Mouse (Mus musculus) heart, adult 2 months (tissue): ENCODE measurements at regions not wholly inside any gene's neighbourhood (a gene's known extent, or its start where the extent isn't known, plus 50 kb on each side); places are given as distances from the start of the nearest gene placed in this dataset.

ENCODE experiments used
- CTCF ChIP-seq: fragments of 200-600 bp; IDR thresholded peaks from 2 replicates; pipeline ENCODE4 v1.8.1; 2022; ENCODE audit warnings: antibody characterized with exemption, mild to moderate bottlenecking, moderate library complexity
- POLR2A ChIP-seq: fragments of 200-500 bp; IDR thresholded peaks from 2 replicates; pipeline ENCODE4 v1.6.1; 2011; ENCODE audit warnings: mild to moderate bottlenecking, low read depth, low read length, control low read depth; ENCODE audit not compliant: insufficient read depth

DNA sequence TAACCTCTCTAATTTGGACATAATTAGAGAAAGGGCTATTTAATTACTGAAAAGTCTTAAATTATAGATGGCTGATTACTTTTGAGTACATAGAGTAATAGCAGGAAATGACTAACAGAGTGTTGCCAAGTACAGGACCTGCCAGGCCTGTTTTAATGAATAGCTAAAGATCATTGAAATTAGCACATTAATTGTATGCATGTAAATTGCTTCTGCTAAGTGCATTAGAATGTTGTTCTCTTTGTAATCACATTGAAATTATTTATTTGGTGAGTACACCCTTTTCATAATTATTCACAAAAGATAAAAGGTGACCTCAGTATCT is 107.5 kb upstream of the Nectin3 start:
- TF ChIP-seq CTCF (no peak), POLR2A (no peak)
